Mouse (Mus musculus): ENCODE data around the gene Acaca. TPM values are rescaled to one million over a fixed set of nuclear protein-coding genes. Genes with fewer than 3 reads are reported as not detected.
"Not testable (repeated sequence)": the region's sequence is repeated elsewhere in the genome, so short reads cannot be mapped to it uniquely, and the experiment has no call there.

Gene Acaca
- polyA plus RNA-seq, 1 experiment from 2014 or later = 38.6 TPM

DNA sequence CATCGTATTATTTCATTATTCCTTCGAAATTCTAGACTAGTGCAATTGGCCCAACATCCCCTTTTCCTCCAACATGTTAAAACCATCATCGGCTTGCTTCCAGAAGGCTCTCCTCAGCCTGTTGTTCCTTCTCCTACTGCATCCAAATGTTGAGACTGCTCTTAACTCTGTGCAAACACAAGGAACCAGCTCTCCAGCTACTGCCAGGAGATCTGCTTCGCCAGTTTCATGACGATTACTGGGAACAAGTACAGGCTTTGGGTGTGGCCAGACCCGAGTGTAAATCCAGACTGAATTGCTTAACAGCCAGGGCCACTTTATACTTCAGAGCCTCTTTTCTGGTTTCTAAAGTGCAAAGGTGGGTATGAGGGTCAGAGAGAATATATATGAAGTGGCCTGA is 259.9 kb downstream of the Acaca start:
- peaks cover 23% of the 10 kb centered on the region for H3K36me3 ChIP-seq (replicated peaks)
- 86% methylated on average over 6 of the region's 6 CpGs for WGBS
- no peak for ATAC-seq (ENCODE audit: low FRiP score)
- no peak overlapping the region for H3K4me3 ChIP-seq (replicated peaks)
- peaks cover 5% of the 10 kb centered on the region; the same call in 1 of the 2 replicates for H3K4me1 ChIP-seq
- no peaks in the 10 kb centered on the region for H3K27me3 ChIP-seq
- no peak overlapping the region for H3K27ac ChIP-seq
- no peak overlapping the region for H3K4me2 ChIP-seq
- no peaks in the 10 kb centered on the region for H3K9me3 ChIP-seq
- H3K9ac ChIP-seq = no peak overlapping the region

DNA sequence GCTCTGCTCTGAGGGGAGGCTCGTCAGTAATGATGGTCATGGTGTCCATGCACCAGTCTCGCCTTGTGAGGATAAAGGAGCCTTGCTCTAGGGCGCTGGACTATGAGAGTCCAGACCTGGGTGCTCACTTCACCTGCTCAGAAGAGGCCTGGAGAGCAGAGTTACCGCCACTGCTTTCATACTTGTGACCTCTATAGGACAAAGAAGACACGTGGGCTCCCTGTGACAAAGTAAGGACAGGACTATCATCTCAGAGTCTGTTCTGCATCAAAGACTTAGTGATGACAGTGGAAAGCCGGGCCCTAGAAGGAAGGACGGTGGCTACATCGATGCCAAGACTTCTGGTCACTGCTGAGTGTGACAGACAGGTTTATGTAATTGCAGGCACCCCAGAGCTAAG is 261.7 kb downstream of the Acaca start:
- no peak overlapping the region for H3K4me3 ChIP-seq (replicated peaks)
- ATAC-seq (ENCODE audit: low FRiP score) = no peak
- H3K27ac ChIP-seq = no peak overlapping the region
- H3K9me3 ChIP-seq = no peaks in the 10 kb centered on the region
- no peak overlapping the region for H3K4me2 ChIP-seq
- peaks cover 20% of the 10 kb centered on the region for H3K36me3 ChIP-seq (replicated peaks)
- 88% methylated on average over 8 of the region's 8 CpGs for WGBS
- H3K9ac ChIP-seq = no peak overlapping the region
- no peaks in the 10 kb centered on the region for H3K27me3 ChIP-seq
- peaks cover 11% of the 10 kb centered on the region for H3K4me1 ChIP-seq

DNA sequence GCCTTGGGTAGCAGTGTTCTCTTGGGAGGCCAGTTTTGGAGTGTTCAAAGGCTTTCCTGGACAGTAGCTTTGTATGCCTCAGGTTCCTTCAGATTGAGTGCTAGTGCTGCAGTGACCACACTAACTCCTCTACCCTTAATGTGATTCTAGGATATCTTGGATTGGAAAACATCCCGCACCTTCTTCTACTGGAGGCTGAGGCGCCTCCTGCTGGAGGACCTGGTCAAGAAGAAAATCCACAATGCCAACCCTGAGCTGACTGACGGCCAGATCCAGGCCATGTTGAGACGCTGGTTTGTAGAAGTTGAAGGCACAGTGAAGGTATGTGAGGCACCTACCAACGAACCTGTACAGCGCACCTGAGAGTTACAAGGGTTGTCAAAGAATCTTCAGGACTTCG is 262.6 kb downstream of the Acaca start:
- Histone ChIP-seq H3K4me1 (peaks cover 18% of the 10 kb centered on the region), H3K36me3 (replicated peaks) (peaks cover 20% of the 10 kb centered on the region)
- 83% methylated on average over 7 of the region's 7 CpGs for WGBS
- not testable (repeated sequence) for H3K4me2 ChIP-seq; H3K9me3 ChIP-seq; H3K27me3 ChIP-seq; H3K4me3 ChIP-seq (replicated peaks); ATAC-seq (ENCODE audit: low FRiP score); H3K27ac ChIP-seq; H3K9ac ChIP-seq

DNA sequence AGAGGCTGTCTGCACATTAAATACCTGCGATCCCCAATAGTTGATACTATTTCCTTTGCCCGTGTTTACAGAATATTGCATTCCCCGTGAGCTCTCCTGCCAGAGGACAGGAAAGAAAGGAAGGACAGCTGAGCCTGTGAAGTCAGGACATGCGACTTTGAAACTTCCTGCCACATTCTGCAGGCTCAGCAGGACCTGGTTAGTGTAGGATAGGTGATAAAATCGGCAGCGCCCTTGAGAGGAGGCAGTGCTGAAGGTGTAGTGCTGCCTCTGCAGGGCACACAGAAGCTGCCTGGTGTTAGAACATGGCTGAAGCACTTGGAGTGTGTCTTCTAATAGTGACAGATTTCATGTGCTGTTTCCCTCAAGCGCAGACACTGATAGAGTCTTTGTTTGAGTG is 264.1 kb downstream of the Acaca start:
- Histone ChIP-seq H3K9ac (no peak overlapping the region), H3K27ac (no peak overlapping the region), H3K36me3 (replicated peaks) (peaks cover 32% of the 10 kb centered on the region), H3K9me3 (no peaks in the 10 kb centered on the region), H3K4me1 (peaks cover 21% of the 10 kb centered on the region), H3K4me3 (replicated peaks) (no peak overlapping the region), H3K27me3 (no peaks in the 10 kb centered on the region), H3K4me2 (no peak overlapping the region)
- ATAC-seq (ENCODE audit: low FRiP score) = no peak
- WGBS = 89% methylated on average over 7 of the region's 7 CpGs

DNA sequence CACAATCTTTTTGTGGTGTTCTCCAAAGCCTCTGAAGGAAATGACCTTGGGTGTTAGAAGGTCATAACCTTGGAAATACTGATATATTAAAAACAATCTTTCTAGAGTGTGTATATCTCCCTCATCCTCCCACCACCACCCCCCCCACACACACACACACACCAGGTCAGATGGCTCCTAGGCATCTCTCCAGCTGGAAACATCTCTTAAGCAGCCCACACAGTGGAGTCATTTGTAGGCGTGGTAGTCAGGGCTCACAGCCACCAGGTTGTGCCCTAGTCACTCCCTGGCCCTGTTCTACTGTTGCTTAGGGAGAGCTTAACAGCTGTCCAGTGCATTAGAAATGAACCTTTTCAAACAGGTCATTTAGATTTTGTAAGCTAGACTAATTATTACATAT is 265.5 kb downstream of the Acaca start:
- no peak overlapping the region for H3K27ac ChIP-seq
- H3K4me1 ChIP-seq = peaks cover 16% of the 10 kb centered on the region

DNA sequence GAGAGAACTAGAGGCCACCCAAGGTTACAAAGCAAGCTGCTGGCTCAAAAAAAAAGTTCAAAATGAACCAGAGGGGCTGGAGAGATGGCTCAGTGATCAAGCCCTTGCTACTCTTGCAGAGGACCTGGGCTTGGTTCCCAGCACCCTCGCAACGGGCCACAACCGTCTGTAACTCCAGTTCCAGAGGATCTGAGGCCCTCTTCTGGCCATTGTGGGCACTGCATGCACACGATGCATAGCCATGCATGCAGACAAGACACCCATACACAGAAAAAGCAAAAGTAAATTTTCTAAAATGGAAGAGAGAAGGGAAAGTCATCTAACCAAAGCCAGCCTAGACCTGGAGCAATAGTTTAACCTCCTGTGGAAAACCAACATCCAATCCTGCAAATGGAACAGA is 277.3 kb downstream of the Acaca start:
- peaks cover 22% of the 10 kb centered on the region for H3K4me1 ChIP-seq
- H3K9me3 ChIP-seq = peaks cover 10% of the 10 kb centered on the region
- no peak overlapping the region for H3K27ac ChIP-seq
- no peak for ATAC-seq (ENCODE audit: low FRiP score)
- 94% methylated on average over 4 of the region's 4 CpGs for WGBS
- no peak overlapping the region for H3K4me2 ChIP-seq
- H3K36me3 ChIP-seq (replicated peaks) = 0 out of 2 replicates have a peak, but pooled peaks cover 3% of the 10 kb centered on the region
- H3K27me3 ChIP-seq = 0 out of 2 replicates have a peak, but pooled peaks cover 4% of the 10 kb centered on the region
- H3K4me3 ChIP-seq (replicated peaks) = no peak overlapping the region
- H3K9ac ChIP-seq = no peak overlapping the region

More for the DNA sequence above, 265.5 kb downstream of the Acaca start:
- Histone ChIP-seq H3K9ac (no peak overlapping the region), H3K4me2 (no peak overlapping the region), H3K4me3 (replicated peaks) (no peak overlapping the region), H3K36me3 (replicated peaks) (peaks cover 31% of the 10 kb centered on the region), H3K27me3 (no peaks in the 10 kb centered on the region), H3K9me3 (no peaks in the 10 kb centered on the region)
- no peak for ATAC-seq (ENCODE audit: low FRiP score)
- 69% methylated on average over 1 of the region's 1 CpGs for WGBS

DNA sequence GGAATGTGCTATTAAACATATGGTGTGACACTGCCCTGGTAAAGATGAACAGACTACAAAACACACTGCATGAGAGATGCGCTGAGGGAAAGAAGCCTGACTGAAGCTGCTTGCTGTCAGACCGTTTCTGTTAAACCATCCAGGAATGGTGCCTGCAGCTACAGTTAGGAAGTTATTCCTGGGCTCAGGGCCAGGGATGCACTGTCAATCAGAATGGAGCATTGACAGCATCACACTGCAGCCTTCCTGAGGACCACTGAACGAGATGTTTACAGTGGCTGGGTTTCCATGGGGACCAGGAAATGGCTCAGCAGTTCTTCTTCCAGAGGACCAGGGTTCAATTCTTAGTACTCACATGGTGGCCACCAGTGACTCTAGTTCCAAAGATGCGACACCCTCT is 280.9 kb downstream of the Acaca start:
- Histone ChIP-seq H3K9me3 (peaks cover 10% of the 10 kb centered on the region), H3K27me3 (peaks cover 7% of the 10 kb centered on the region; the same call in 1 of the 2 replicates), H3K36me3 (replicated peaks) (no peaks in the 10 kb centered on the region), H3K4me1 (peaks cover 33% of the 10 kb centered on the region), H3K4me3 (replicated peaks) (no peak overlapping the region), H3K27ac (no peak overlapping the region), H3K9ac (no peak overlapping the region), H3K4me2 (no peak overlapping the region)
- 66% methylated on average over 4 of the region's 4 CpGs for WGBS
- ATAC-seq (ENCODE audit: low FRiP score) = no peak

DNA sequence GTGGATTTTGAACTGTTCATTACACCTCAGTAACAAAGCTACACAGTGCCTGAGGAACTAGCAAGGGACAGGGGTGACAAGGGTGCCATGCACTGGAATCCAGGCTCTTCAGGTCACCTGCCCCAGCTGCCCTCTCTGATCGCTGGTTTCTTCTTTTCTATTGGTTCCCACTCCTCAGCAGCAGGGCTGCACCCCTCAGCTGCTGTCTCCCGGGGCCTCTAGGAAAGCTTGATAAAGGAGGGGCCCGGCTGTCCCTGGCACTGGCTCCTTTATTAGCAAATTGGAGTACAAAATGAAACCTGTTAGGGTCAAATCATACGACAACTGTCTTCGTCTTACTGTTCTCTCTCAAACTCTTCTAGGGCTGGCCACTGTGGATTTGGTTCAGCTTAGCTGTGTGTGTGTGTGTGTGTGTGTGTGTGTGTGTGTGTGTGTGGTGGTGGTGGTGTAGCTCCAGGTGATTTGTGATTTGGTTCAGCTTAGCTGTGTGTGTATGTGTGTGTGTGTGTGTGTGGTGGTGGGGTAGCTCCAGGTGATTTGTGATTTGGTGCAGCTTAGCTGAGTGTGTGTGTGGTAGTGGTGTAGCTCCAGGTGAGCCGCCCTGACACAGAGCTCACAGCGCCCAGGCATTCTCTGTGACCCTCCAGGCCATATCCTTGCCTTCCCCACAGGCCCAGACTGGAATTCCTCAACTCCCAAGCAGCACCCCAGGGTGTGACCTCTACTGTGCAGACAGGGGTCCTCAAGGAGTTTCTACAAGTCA is 281.6 kb downstream of the Acaca start:
- H3K27me3 ChIP-seq = peaks cover 7% of the 10 kb centered on the region; the same call in 1 of the 2 replicates
- whole genome bisulfite sequencing = 62% methylated on average over 7 of the region's 7 CpGs
- ATAC-seq (ENCODE audit: low FRiP score) = no peak
- no peaks in the 10 kb centered on the region for H3K36me3 ChIP-seq (replicated peaks)
- peaks cover 33% of the 10 kb centered on the region for H3K4me1 ChIP-seq
- peaks cover 9% of the 10 kb centered on the region for H3K9me3 ChIP-seq
- H3K9ac ChIP-seq = no peak overlapping the region
- H3K27ac ChIP-seq = no peak overlapping the region
- no peak overlapping the region for H3K4me2 ChIP-seq
- no peak overlapping the region for H3K4me3 ChIP-seq (replicated peaks)

DNA sequence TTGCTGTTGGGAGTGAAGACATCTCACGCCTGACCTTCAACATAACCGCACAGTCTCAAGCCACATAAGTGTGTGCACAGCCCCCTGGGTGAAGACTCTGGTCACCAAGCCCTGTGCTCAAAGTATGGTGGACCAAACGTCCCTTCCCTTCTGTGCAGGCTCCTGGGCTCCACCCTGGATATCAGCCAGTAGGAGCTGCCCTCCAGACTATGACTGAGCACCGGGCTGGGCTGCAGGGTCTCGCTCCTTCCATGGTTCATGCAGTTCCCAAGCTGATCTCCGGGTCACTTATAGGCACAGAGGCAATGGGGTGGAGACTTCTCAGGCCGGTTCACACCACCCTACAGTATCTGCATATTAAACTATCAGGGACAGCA is 282.2 kb downstream of the Acaca start:
- no peak for ATAC-seq (ENCODE audit: low FRiP score)
- H3K4me1 ChIP-seq = peaks cover 33% of the 10 kb centered on the region
- WGBS = 66% methylated on average over 7 of the region's 7 CpGs
- H3K27ac ChIP-seq = no peak overlapping the region
- H3K4me3 ChIP-seq (replicated peaks) = no peak overlapping the region
- H3K36me3 ChIP-seq (replicated peaks) = no peaks in the 10 kb centered on the region
- H3K9me3 ChIP-seq = peaks cover 4% of the 10 kb centered on the region
- no peak overlapping the region for H3K4me2 ChIP-seq
- H3K9ac ChIP-seq = no peak overlapping the region
- H3K27me3 ChIP-seq = peaks cover 9% of the 10 kb centered on the region; the same call in 1 of the 2 replicates

DNA sequence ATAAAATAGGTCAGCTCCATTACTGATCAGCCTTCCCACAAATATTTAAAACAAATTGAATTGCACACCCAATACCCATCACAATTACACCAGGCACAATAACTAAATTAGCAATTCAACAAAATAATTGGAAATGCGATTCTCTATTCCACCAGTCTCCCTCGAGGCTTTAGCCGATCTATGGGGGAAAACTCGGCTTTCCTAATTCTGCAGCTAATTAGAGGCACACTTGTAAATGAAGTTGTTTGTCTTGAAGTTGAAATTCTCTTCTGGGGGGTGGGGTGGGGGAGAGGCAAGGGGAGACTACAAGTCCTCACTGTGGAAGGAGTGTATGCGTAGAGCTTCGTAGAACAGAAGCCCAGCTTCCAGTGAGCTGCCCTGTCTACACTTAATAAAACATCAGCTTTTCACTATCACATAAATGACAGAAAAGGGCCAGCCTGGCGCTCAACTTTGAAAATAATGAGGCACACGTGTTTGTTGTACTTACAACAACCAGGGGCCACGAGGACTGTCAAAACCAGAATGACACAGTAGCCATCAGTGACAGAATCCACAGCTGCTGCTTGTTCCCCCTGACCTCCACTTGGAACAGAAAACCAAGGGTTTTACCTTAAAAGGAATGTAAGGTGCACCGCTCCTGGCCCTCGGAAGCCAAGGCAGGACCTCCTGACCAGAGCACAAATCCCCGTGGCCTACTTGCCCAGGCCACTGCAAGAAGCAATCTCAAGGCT is 282.9 kb downstream of the Acaca start:
- Histone ChIP-seq H3K9me3 (no peaks in the 10 kb centered on the region), H3K9ac (no peak overlapping the region), H3K4me1 (peaks cover 33% of the 10 kb centered on the region), H3K27ac (no peak overlapping the region), H3K4me2 (no peak overlapping the region), H3K4me3 (replicated peaks) (no peak overlapping the region), H3K36me3 (replicated peaks) (no peaks in the 10 kb centered on the region), H3K27me3 (peaks cover 11% of the 10 kb centered on the region; the same call in 1 of the 2 replicates)
- ATAC-seq (ENCODE audit: low FRiP score) = no peak
- WGBS = 36% methylated on average over 12 of the region's 12 CpGs

DNA sequence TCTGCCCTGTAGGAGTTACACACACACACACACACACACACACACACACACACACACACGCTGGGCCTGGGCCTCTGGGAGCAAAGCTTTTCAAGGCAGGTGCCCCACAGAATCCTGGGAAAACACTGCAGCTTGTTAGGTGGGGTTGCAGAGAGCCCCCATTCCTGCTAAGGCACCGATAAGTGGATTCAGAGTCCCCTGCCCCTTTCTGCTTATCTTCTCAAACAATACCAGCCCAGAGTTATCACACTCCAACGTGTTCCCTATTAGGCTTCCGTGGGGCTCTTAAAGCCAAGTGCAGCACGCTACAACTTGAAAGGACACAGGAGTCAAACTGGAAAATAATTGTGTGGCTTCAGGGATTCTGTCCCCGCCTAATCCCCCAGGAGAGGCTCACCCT is 283.6 kb downstream of the Acaca start:
- no peak for ATAC-seq (ENCODE audit: low FRiP score)
- H3K4me1 ChIP-seq = peaks cover 33% of the 10 kb centered on the region
- H3K4me2 ChIP-seq = no peak overlapping the region
- 42% methylated on average over 6 of the region's 6 CpGs for WGBS
- no peak overlapping the region for H3K9ac ChIP-seq
- H3K27me3 ChIP-seq = peaks cover 11% of the 10 kb centered on the region; the same call in 1 of the 2 replicates
- H3K27ac ChIP-seq = no peak overlapping the region
- no peaks in the 10 kb centered on the region for H3K36me3 ChIP-seq (replicated peaks)
- H3K9me3 ChIP-seq = no peaks in the 10 kb centered on the region
- H3K4me3 ChIP-seq (replicated peaks) = no peak overlapping the region

DNA sequence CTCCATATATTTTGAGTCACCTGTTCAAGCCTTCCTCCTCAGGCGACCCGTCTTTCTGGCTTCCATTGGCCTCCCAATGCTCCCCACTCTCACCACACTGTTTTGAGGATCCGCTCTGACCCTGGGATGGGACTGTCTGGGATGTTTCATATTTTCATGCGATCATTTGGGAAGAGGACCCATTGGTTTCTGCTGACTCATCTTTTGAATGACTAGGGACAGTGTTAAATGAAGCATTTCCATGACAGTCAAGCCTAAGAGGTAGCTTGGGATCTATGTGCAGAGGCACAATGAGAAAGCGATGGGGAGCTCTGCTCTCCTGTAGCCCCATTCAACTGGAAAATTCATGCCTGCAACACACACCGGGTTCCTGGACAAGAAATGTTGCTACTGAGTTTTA is 291.3 kb downstream of the Acaca start:
- Histone ChIP-seq H3K27ac (no peak overlapping the region), H3K36me3 (replicated peaks) (no peaks in the 10 kb centered on the region), H3K9me3 (no peaks in the 10 kb centered on the region), H3K9ac (no peak overlapping the region), H3K4me1 (peaks cover 8% of the 10 kb centered on the region), H3K4me2 (no peak overlapping the region), H3K4me3 (replicated peaks) (no peak overlapping the region), H3K27me3 (0 out of 2 replicates have a peak, but pooled peaks cover 4% of the 10 kb centered on the region)
- 93% methylated on average over 6 of the region's 6 CpGs for WGBS
- no peak for ATAC-seq (ENCODE audit: low FRiP score)
